Mouse (Mus musculus) testis, postnatal 10 days (tissue): ENCODE results near the gene Olfr1047.
"Not testable (repeated sequence)": the region's sequence is repeated elsewhere in the genome, so short reads cannot be mapped to it uniquely, and the experiment has no call there.

Experiments
- DNase-seq: peaks from one replicate; pipeline ENCODE4 v3.0.0; 2021; ENCODE audit warnings: low spot score

Gene Olfr1047

DNA sequence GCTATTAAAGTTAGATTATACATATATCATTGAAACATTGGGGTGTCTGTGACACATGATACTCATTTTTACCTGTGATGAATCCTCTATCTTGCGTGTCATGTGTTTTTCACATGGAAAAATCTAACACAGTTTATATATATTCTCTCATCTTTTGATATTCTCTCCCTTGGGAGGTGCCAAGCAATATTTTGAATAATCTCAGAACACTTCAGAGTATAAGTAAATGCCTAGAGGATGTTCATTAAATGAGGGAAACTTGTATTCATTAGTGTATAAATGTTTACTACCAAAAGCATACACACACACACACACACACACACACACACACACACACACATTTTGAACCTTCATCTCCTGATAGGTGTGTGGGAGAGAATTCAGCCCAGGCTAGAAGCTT lies at the start of gene Olfr1047:
Gene Olfr1047 (minus strand): TSS at position 101 of the 400 bp plus-strand sequence.
- no peak for DNase-seq

DNA sequence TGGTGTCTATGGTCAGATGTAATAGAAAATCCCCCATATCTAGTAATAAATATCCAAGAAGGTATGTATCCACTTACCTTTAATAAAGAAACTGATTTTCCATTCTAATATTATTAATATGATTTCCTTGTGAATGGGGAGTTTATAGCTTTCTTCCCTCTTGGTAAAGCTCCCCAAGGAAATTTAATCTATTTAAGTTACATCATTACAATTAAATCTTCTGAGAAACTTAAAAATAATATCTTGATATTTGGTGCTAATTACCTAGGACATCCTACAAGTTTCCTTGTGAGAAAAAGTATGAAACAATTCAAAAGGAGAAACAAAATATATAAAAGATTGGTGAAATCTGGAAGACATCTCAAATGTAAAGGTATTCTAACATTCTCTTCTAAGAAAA lies 47.8 kb upstream of the Olfr1047 start, which contains the start of gene Olfr1051:
Gene Olfr1051 (minus strand): TSS at position 101 of the 400 bp plus-strand sequence.
- not testable (repeated sequence) for DNase-seq

- not testable (repeated sequence) for DNase-seq
These were observed 27.0 kb upstream of the Olfr1047 start, which contains the start of gene Olfr1049 for GRCm38 (mm10) chr2:86258228-86258627. TSS of gene Olfr1049 (minus strand) at chr2:86258328.

DNA sequence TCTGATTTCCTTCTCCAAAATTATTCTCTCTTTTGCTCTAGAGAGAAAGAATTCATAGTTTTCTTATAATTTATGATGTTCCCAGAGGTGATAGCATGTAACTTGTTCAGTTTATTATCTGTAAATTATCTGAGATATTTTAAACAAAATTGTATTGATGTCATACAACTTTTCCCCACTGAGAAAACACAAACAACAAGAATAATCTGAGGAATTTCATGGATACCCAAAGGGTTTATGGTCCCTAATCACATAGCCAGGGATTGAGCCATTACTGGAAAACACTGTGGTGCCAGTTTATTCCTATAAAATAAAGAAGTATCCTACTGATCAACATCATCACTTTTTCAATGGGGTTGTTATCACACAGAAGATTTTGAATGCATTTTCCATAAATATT lies 9.0 kb upstream of the Olfr1047 start, which contains the start of gene Olfr1048:
Gene Olfr1048 (minus strand): TSS at position 101 of the 400 bp plus-strand sequence.
- no peak for DNase-seq

GRCm38 (mm10) chr2:86219214-86219613 lies 12.0 kb downstream of the Olfr1047 start, which contains the start of gene Olfr1046:
TSS of gene Olfr1046 (minus strand) at chr2:86219314.
- DNase-seq, result no peak

DNA sequence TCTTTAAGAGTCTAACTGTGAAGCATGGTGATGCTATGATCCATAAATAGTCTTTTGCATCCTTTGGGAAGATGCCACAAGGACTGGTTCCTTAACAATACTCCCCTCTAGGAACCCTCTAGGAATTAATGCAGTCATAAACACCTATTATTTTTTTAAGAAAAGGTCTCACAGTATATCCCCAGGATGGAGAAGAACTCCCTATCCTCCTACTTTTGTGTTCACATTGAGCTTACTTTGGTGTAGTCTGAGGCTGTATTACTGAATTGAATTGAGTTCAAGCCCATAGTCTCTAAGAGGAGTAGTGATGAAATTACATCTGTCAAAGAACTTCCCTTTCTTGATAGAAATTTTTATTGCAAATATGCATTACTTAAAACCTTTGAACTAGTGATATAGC lies 28.3 kb downstream of the Olfr1047 start, which contains the start of gene Olfr1045:
Gene Olfr1045 (minus strand): TSS at position 101 of the 400 bp plus-strand sequence.
- no peak for DNase-seq

DNA sequence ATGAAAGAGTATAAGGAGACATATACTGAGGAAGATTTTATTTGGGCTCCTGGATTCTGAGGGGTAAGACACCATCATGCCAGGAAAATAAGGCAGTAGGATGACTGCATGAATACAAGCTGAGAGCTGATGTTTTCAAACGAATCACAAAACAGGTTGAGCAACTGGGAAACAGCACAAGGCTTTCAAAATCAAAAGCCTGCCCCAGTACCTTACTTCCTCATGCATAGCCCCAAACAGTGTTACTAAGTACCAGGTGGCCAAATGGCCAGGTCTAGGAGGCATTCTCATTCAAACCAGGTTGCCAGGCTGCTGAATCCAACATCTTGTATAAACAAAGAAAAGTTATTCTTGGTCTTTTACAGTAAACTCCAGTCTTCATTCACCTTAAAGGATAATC lies 35.3 kb downstream of the Olfr1047 start:
- DNase-seq, result no peak

DNA sequence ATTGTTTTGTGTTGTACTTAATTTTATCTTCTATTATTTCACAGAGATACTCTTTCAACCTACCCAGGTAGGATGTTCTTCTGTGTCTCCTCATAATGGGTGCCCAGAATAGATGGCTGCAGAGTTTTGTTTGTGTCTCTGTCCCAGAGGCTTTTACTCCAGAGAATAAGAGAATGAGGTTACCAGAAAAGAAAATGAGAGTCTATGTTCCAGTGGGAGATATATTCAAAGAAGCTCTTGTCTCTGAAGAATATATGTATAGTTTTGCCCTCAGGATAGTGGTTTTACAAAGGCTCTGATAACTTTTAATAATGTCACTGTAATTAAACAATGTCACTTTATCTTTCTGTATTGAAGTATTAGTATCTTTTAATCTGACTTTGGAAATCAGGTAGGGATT lies 45.6 kb downstream of the Olfr1047 start, which contains the start of gene Olfr52:
Gene Olfr52 (minus strand): TSS at position 101 of the 400 bp plus-strand sequence.
- no peak for DNase-seq

GRCm38 (mm10) chr2:86179950-86180349 lies 51.3 kb downstream of the Olfr1047 start:
- no peak for DNase-seq

DNA sequence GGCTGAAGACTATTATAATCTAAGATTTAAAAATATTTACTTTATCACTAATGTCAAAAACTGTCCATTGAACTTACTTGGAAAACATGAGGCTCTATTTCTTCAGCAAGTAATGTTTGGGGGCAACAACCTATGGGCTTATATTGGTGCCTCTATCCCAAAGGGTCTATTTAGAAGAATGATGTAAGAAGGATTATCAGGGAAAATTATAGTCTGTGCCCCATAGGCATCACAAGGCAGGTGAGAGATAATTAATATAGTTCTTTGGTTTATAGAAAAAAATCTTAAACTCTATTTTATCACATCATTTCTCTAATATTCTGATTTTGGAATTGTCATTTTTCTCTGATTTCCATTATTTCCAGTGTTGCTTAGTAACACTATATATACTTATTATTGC lies 53.5 kb downstream of the Olfr1047 start, which contains the start of gene Olfr1044:
Gene Olfr1044 (minus strand): TSS at position 101 of the 400 bp plus-strand sequence.
- DNase-seq, result no peak
